Mouse (Mus musculus): Measurements from ENCODE around the gene Baiap2. TPM values are rescaled to one million over a fixed set of nuclear protein-coding genes. Genes with fewer than 3 reads are reported as not detected.

Gene Baiap2
- total and polyA plus RNA-seq, 2 experiments from 2014 or later, result 18.0 to 32.7 TPM

DNA sequence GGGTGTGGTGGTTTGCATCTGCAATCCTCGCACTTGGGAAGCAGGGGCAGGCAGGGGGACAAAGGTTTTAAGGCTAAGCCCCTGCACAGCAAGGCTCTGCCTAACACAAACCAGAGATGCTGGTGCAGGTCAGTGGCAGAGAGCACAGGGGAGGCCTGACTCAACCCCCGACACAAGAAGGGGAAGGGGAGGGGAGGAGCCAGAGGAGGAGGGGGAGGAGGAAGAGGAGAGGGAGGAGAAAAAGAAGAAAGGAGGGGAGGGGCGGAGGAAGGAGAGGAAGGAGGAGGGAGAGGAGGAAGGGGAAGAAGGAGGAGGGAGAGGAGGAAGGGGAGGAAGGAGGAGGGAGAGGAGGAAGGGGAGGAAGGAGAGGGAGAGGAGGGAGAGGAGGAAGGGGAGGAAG is 91.7 kb downstream of the Baiap2 start:
- no peak for DNase-seq (ENCODE audit: low spot score)
- no peak for ATAC-seq (ENCODE audit: low FRiP score)
- no peak for TF ChIP-seq CTCF (IDR thresholded peaks at IDR 0.05)
- H3K9ac ChIP-seq (replicated peaks; ENCODE audit: low read length, poor library complexity, severe bottlenecking), result no peak overlapping the region
- no peak overlapping the region for H3K27ac ChIP-seq (ENCODE audit: low read depth, low read length)
- 0 out of 2 replicates have a peak, but pooled peaks cover 3% of the 10 kb centered on the region for H3K36me3 ChIP-seq (ENCODE audit: insufficient read depth, low read length)
- no peak overlapping the region for H3K4me2 ChIP-seq (ENCODE audit: low read depth, low read length, poor library complexity, severe bottlenecking)
- H3K27me3 ChIP-seq (ENCODE audit: insufficient read depth, low read length), result no peaks in the 10 kb centered on the region
- no peaks in the 10 kb centered on the region for H3K4me1 ChIP-seq (ENCODE audit: insufficient read depth, low read length)
- 31% methylated on average over 3 of the region's 3 CpGs for WGBS
- no peaks in the 10 kb centered on the region for H3K9me3 ChIP-seq (ENCODE audit: low read length)
- H3K4me3 ChIP-seq (ENCODE audit: low read depth, low read length), result no peak overlapping the region

DNA sequence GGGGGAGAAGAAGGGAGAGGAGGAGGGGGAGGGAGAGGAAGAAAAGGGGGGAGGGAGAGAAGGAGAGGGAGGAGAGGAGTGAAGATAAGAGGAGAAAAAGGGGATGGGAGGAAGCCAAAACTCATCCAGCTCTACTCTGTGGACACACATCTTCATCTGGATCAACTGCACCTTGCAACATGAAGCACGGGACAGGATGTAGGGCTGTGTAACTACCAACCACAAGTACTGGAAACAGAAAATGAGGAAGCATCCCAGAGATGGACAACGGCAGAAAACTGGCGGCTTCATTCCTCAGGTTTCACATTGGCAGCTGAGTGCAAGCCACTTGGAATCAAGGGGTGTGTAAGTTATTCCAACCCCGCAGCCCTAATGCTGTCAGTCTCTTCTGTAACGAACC is 92.2 kb downstream of the Baiap2 start:
- Histone ChIP-seq H3K36me3 (ENCODE audit: insufficient read depth, low read length) (0 out of 2 replicates have a peak, but pooled peaks cover 3% of the 10 kb centered on the region), H3K9ac (replicated peaks; ENCODE audit: low read length, poor library complexity, severe bottlenecking) (no peak overlapping the region), H3K27me3 (ENCODE audit: insufficient read depth, low read length) (no peaks in the 10 kb centered on the region), H3K9me3 (ENCODE audit: low read length) (no peaks in the 10 kb centered on the region), H3K27ac (ENCODE audit: low read depth, low read length) (no peak overlapping the region), H3K4me1 (ENCODE audit: insufficient read depth, low read length) (peaks cover 4% of the 10 kb centered on the region), H3K4me3 (ENCODE audit: low read depth, low read length) (no peak overlapping the region), H3K4me2 (ENCODE audit: low read depth, low read length, poor library complexity, severe bottlenecking) (no peak overlapping the region)
- WGBS, result 82% methylated on average over 5 of the region's 5 CpGs
- no peak for TF ChIP-seq CTCF (IDR thresholded peaks at IDR 0.05)
- ATAC-seq (ENCODE audit: low FRiP score) (no peak), DNase-seq (ENCODE audit: low spot score) (no peak)

DNA sequence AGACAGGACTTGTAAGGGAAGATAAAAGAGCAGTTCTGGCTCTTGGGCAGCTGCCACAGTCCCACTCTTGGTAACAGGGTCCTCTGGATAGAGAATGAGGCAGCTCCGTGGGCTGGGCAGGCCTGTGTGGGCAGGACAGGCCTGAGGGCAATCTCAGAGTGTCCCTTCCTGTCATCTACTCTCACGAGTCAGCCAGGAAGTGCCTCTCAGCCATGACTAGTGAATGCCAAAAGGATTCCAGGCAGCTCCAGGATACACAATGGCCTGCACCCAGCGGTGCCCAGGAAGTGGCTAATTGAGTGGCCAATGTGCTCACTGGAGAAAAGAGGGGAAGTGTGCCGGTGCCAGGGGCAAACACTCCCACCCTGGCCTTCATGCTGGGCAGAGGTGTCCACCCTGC is 97.0 kb downstream of the Baiap2 start:
- peaks cover 10% of the 10 kb centered on the region for H3K4me1 ChIP-seq (ENCODE audit: insufficient read depth, low read length)
- H3K9me3 ChIP-seq (ENCODE audit: low read length), result no peaks in the 10 kb centered on the region
- TF ChIP-seq CTCF (IDR thresholded peaks at IDR 0.05), result no peak
- H3K36me3 ChIP-seq (ENCODE audit: insufficient read depth, low read length), result 0 out of 2 replicates have a peak, but pooled peaks cover 3% of the 10 kb centered on the region
- no peak overlapping the region for H3K4me2 ChIP-seq (ENCODE audit: low read depth, low read length, poor library complexity, severe bottlenecking)
- H3K27me3 ChIP-seq (ENCODE audit: insufficient read depth, low read length), result no peaks in the 10 kb centered on the region
- ATAC-seq (ENCODE audit: low FRiP score) (no peak), DNase-seq (ENCODE audit: low spot score) (peak; percentile 51)
- peak overlapping the region; percentile 38 for H3K27ac ChIP-seq (ENCODE audit: low read depth, low read length)
- WGBS, result 35% methylated on average over 4 of the region's 4 CpGs
- H3K9ac ChIP-seq (replicated peaks; ENCODE audit: low read length, poor library complexity, severe bottlenecking), result 0 out of 2 replicates have a peak overlapping the region, but pooled peaks have one; percentile 33
- H3K4me3 ChIP-seq (ENCODE audit: low read depth, low read length), result no peak overlapping the region

DNA sequence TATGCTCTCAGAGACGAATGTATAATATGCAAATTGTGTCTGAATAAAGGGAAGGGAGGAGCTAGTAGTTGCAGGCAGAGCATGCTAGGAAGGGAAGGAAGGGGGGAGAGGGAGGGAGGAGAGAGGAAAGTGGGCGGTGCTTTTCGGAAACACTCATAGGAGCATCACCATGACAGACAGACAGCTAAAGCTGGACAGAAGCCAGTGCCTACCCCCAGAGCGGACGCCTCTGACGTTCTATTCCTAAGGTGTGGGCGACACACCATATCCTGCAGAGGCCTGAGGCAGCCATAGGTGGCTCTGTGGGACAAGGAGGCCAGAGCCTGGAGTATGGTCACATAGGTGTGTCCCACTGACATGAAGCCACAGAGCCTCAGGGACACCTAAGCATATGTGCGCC is 97.9 kb downstream of the Baiap2 start:
- H3K36me3 ChIP-seq (ENCODE audit: insufficient read depth, low read length), result 0 out of 2 replicates have a peak, but pooled peaks cover 3% of the 10 kb centered on the region
- H3K4me1 ChIP-seq (ENCODE audit: insufficient read depth, low read length), result peaks cover 18% of the 10 kb centered on the region
- no peak overlapping the region for H3K4me3 ChIP-seq (ENCODE audit: low read depth, low read length)
- ATAC-seq (ENCODE audit: low FRiP score) (no peak), DNase-seq (ENCODE audit: low spot score) (no peak)
- WGBS, result 69% methylated on average over 8 of the region's 8 CpGs
- H3K9ac ChIP-seq (replicated peaks; ENCODE audit: low read length, poor library complexity, severe bottlenecking), result no peak overlapping the region
- no peaks in the 10 kb centered on the region for H3K27me3 ChIP-seq (ENCODE audit: insufficient read depth, low read length)
- H3K4me2 ChIP-seq (ENCODE audit: low read depth, low read length, poor library complexity, severe bottlenecking), result no peak overlapping the region
- no peak overlapping the region for H3K27ac ChIP-seq (ENCODE audit: low read depth, low read length)
- no peaks in the 10 kb centered on the region for H3K9me3 ChIP-seq (ENCODE audit: low read length)
- TF ChIP-seq CTCF (IDR thresholded peaks at IDR 0.05), result no peak

DNA sequence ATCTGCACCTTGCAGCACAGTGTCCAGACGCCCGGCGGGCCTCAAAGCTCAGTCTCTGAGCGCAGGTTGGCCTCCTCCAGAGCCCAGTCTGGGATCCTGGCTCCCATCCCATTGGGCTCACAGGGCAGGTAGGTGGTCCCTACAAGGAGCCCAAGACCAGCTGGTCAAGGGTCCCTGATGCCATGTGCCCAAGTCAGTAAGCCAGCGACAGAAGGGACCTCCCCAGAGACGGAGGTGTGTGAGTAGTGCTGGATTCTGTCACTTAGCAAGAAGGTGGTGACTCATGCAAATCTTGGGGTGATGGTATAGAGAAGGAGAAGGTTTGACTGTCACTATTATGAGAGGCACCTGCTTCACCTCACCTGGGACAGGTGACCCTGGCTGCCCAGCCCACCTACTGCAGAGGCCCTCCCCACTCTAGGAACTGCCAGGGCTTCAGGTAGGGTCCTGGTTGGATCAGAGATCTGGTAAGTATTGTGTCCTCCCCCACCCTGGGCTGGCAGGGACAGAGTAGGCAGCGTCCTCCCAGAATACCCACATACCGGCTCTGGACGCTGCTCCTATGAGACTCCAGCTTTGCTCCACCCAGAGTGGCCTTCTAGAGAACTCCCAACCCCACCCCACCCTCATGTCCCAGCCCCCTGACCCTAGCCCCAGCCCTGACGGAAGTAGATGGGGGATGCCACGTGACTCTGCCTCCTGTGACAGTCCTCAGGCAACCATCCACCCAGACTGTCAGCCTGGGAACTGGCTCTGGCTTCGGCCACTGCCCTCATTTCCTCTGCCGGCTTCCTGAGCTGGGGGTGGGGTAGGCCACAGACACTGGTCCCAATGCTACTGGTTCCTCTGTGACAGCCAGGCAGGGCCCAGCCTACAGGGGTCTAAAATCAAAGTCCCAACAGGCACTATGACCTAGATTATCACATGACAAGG is 98.9 kb downstream of the Baiap2 start:
- no peak for ATAC-seq (ENCODE audit: low FRiP score)
- no peak for DNase-seq (ENCODE audit: low spot score)
- Histone ChIP-seq H3K4me1 (ENCODE audit: insufficient read depth, low read length) (peaks cover 22% of the 10 kb centered on the region), H3K4me3 (ENCODE audit: low read depth, low read length) (no peak overlapping the region), H3K27me3 (ENCODE audit: insufficient read depth, low read length) (no peaks in the 10 kb centered on the region), H3K36me3 (ENCODE audit: insufficient read depth, low read length) (no peaks in the 10 kb centered on the region), H3K27ac (ENCODE audit: low read depth, low read length) (no peak overlapping the region), H3K9me3 (ENCODE audit: low read length) (no peaks in the 10 kb centered on the region), H3K9ac (replicated peaks; ENCODE audit: low read length, poor library complexity, severe bottlenecking) (0 out of 2 replicates have a peak overlapping the region, but pooled peaks have one; percentile 9), H3K4me2 (ENCODE audit: low read depth, low read length, poor library complexity, severe bottlenecking) (no peak overlapping the region)
- TF ChIP-seq CTCF (IDR thresholded peaks at IDR 0.05), result no peak
- WGBS, result 68% methylated on average over 13 of the region's 13 CpGs

All from midbrain, postnatal 0 days (tissue).